Mouse (Mus musculus): ENCODE measurements around the gene Efcab11.
"Not testable (repeated sequence)": the region's sequence is repeated elsewhere in the genome, so short reads cannot be mapped to it uniquely, and the experiment has no call there.

Efcab11 gene

GRCm38 (mm10) chr12:99874609-99875008 lies 9.6 kb downstream of the Efcab11 start:
- peak; percentile 66 for DNase-seq (ENCODE audit: low read depth, low spot score)

GRCm38 (mm10) chr12:99873443-99873842 lies 10.8 kb downstream of the Efcab11 start:
- DNase-seq (ENCODE audit: low read depth, low spot score), result no peak

GRCm38 (mm10) chr12:99868821-99869220 lies 15.4 kb downstream of the Efcab11 start:
- no peak for DNase-seq (ENCODE audit: low read depth, low spot score)

GRCm38 (mm10) chr12:99864613-99865012 lies 19.6 kb downstream of the Efcab11 start:
- DNase-seq (ENCODE audit: low read depth, low spot score), result no peak

GRCm38 (mm10) chr12:99860981-99861380 lies 23.3 kb downstream of the Efcab11 start:
- peak; percentile 26 for DNase-seq (ENCODE audit: low read depth, low spot score)

- DNase-seq (ENCODE audit: low read depth, low spot score), result no peak
Measured at GRCm38 (mm10) chr12:99859391-99860100, 24.7 kb downstream of the Efcab11 start.

GRCm38 (mm10) chr12:99858664-99859063 lies 25.6 kb downstream of the Efcab11 start:
- no peak for DNase-seq (ENCODE audit: low read depth, low spot score)

GRCm38 (mm10) chr12:99856011-99856410 lies 28.2 kb downstream of the Efcab11 start:
- DNase-seq (ENCODE audit: low read depth, low spot score), result no peak

- DNase-seq (ENCODE audit: low read depth, low spot score), result no peak
Measured at GRCm38 (mm10) chr12:99853323-99854258, 30.6 kb downstream of the Efcab11 start.

GRCm38 (mm10) chr12:99849996-99850395 lies 34.2 kb downstream of the Efcab11 start:
- DNase-seq (ENCODE audit: low read depth, low spot score), result peak; percentile 16

GRCm38 (mm10) chr12:99844951-99845350 lies 39.3 kb downstream of the Efcab11 start:
- DNase-seq (ENCODE audit: low read depth, low spot score), result no peak

- peak; percentile 23 for DNase-seq (ENCODE audit: low read depth, low spot score)
Measured at GRCm38 (mm10) chr12:99838703-99839102, 45.5 kb downstream of the Efcab11 start.

- no peak for DNase-seq (ENCODE audit: low read depth, low spot score)
Measured at GRCm38 (mm10) chr12:99838109-99838508, 46.1 kb downstream of the Efcab11 start.

GRCm38 (mm10) chr12:99837528-99837927 lies 46.7 kb downstream of the Efcab11 start:
- DNase-seq (ENCODE audit: low read depth, low spot score), result no peak

GRCm38 (mm10) chr12:99836404-99837131 lies 47.7 kb downstream of the Efcab11 start:
- DNase-seq (ENCODE audit: low read depth, low spot score), result no peak

GRCm38 (mm10) chr12:99833476-99833875 lies 50.8 kb downstream of the Efcab11 start:
- peak; percentile 29 for DNase-seq (ENCODE audit: low read depth, low spot score)

GRCm38 (mm10) chr12:99822591-99822990 lies 61.6 kb downstream of the Efcab11 start:
- no peak for DNase-seq (ENCODE audit: low read depth, low spot score)

GRCm38 (mm10) chr12:99821309-99821934 lies 62.8 kb downstream of the Efcab11 start:
- DNase-seq (ENCODE audit: low read depth, low spot score), result no peak

- DNase-seq (ENCODE audit: low read depth, low spot score), result peak; percentile 15
Measured at GRCm38 (mm10) chr12:99819186-99819974, 64.9 kb downstream of the Efcab11 start.

- not testable (repeated sequence) for DNase-seq (ENCODE audit: low read depth, low spot score)
Measured at GRCm38 (mm10) chr12:99818006-99818405, 66.2 kb downstream of the Efcab11 start.

- no peak for DNase-seq (ENCODE audit: low read depth, low spot score)
Measured at GRCm38 (mm10) chr12:99815244-99815643, 69.0 kb downstream of the Efcab11 start.

Measured in A20 (cell line).